18 mouse cellular contexts compared by ENCODE assay signal in the genomic region with DNA sequence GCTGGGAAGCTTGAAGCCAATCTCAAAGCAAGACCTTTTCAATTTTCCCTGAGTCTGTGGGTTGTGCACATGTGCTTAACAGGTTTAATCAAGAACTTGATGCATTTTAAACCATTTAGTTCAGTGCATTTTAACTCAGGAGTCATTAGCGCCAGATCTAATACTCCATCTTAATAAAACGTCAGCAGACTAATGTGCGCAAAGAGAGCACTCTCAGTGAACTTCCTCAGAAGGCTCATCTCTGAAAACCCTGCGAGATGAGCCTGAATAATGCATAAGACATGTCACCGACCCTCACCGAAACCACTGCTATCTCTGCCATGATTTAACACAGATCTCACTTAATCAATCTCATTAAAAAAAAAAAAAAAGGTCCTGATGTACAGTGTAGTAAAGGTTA.
"Had no signal": no experiment of that assay in that cellular context is flagged by ENCODE, and none has a peak within 500 bp of the region (broad histone marks: within the 10 kb centered on the region; RNA-seq: fewer than 3 reads in every experiment).

No protein-coding gene starts in this region.

- H3K27ac ChIP-seq: kidney, postnatal 0 days; layer of hippocampus, adult 2 months; liver, embryonic 13.5 days; neural tube, embryonic 12.5 days had no signal

- H3K4me3 ChIP-seq: layer of hippocampus, adult 2 months; liver, embryonic 13.5 days; neural tube, embryonic 12.5 days had no signal

- H3K36me3 ChIP-seq: liver, embryonic 13.5 days; neural tube, embryonic 12.5 days had no signal

- DNase-seq: kidney, adult 2 months; kidney, postnatal 25 days; layer of hippocampus, adult 9-11 months; liver, embryonic 13.5 days; lung, adult 2 months; lung, postnatal 14 days; lung, postnatal 4 days; midbrain, embryonic 14.5 days; retina, postnatal 1 day; right cerebral cortex, postnatal 25 days; spleen, adult 18-20 months; thymus, adult 2 months; thymus, postnatal 14 days; thymus, postnatal 4 days had no signal

- H3K4me2 ChIP-seq: liver, embryonic 13.5 days; midbrain, embryonic 11.5 days; neural tube, embryonic 12.5 days had no signal

- H3K27me3 ChIP-seq: liver, embryonic 13.5 days; neural tube, embryonic 12.5 days had no signal

- H3K4me1 ChIP-seq: liver, embryonic 13.5 days; neural tube, embryonic 12.5 days had no signal

- H3K9me3 ChIP-seq: liver, embryonic 13.5 days; neural tube, embryonic 12.5 days had no signal

- H3K9ac ChIP-seq: liver, embryonic 13.5 days; neural tube, embryonic 12.5 days had no signal
